Mouse (Mus musculus) small intestine, adult 2 months (tissue): ENCODE data around the gene Emp2.

ENCODE experiments used
- CTCF ChIP-seq: fragments of 200-500 bp; IDR thresholded peaks from 2 replicates; pipeline ENCODE4 v1.5.1; 2012; ENCODE audit warnings: low read depth, mild to moderate bottlenecking, control low read depth, inconsistent platforms, low read length, moderate library complexity, mixed read lengths; ENCODE audit not compliant: insufficient replicate concordance, insufficient read length; ENCODE audit errors: extremely low read depth
- POLR2A ChIP-seq: fragments of 200-500 bp; IDR thresholded peaks from 2 replicates; pipeline ENCODE4 v1.6.1; 2012; ENCODE audit warnings: low read depth, mild to moderate bottlenecking, control low read depth, inconsistent platforms, low read length, moderate library complexity

DNA sequence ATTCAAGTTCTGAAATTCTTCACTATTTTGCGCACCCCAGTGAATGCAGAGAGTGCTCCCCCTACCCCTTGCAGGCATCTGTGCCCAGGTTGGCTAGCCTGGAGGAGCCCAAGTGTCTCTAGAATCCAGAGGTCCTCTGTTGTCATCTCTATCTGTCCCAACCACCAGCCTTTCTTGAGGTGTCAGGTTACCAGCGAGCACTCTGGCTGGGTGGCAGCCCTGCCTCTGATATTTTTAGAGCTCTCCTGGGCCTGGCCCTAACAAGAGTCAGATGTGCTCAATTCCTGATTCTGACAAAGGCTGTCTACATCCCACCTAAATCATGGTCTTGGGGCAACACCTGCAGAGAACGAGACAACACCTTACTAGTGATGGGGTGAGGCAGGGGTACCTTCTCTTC is 2.7 kb downstream of the Emp2 start:
- TF ChIP-seq CTCF (no peak), POLR2A (no peak)
